Mouse (Mus musculus): ENCODE measurements around the gene Lefty1. TPM values are rescaled to one million over a fixed set of nuclear protein-coding genes. Genes with fewer than 3 reads are reported as not detected.
"Not testable (repeated sequence)": the region's sequence is repeated elsewhere in the genome, so short reads cannot be mapped to it uniquely, and the experiment has no call there.

Lefty1 gene
- polyA plus RNA-seq, 1 experiment from 2014 or later = 1.2 TPM

DNA sequence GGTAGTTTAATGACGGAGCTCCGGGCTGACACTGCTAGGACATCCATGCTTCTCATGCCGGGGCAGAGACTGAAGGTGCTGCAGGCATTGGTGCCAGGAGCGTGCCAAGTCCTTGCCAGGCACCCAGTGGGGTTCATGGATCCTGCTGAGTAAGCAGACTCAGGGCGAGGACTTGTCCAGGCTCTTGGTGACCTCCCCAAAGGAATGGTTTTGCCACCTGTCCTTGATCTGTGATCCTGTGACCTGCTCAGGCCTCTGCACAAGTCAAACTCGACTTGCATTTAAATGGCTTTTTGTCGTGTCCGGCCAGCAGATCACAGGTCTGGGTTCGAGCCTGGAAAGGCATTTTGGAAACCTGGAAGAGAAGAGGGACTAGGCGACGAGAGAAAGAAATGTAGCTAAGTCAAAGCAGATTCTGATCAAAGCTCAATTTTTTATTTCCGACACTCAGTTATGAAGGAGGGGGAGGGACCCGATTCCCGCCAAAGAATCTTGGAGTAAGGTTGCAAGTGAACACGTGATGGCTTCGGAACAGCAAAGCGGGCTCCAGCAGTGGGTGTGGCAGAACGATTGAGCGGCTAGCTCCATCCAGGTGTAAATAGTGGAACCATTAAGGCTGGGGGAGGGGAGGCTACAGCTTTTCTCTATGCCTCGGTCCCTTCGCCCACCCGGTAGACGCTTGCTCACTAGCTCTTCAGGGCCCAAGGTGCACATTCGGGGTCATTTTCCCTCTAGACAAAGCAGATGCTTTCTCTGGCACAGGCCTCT, 44.8 kb downstream of the Lefty1 start:
- no peak for ATAC-seq (replicated peaks; ENCODE audit: insufficient number of reproducible peaks, low FRiP score, low TSS enrichment)
- Histone ChIP-seq H3K36me3 (ENCODE audit: control insufficient read depth, insufficient read depth, low read length) (no peaks in the 10 kb centered on the region), H3K27ac (ENCODE audit: low read depth, low read length) (no peak overlapping the region), H3K4me3 (ENCODE audit: low read depth, low read length) (no peak overlapping the region), H3K9me3 (replicated peaks; ENCODE audit: control insufficient read depth, low read length) (no peaks in the 10 kb centered on the region), H3K9ac (ENCODE audit: low read depth, low read length) (no peak overlapping the region), H3K4me2 (no peak overlapping the region), H3K27me3 (ENCODE audit: control insufficient read depth, insufficient read depth, low read length) (no peaks in the 10 kb centered on the region), H3K4me1 (ENCODE audit: control insufficient read depth, insufficient read depth, low read length) (no peaks in the 10 kb centered on the region)
- 76% methylated on average over 22 of the region's 24 CpGs for WGBS (ENCODE audit: insufficient replicate concordance)

DNA sequence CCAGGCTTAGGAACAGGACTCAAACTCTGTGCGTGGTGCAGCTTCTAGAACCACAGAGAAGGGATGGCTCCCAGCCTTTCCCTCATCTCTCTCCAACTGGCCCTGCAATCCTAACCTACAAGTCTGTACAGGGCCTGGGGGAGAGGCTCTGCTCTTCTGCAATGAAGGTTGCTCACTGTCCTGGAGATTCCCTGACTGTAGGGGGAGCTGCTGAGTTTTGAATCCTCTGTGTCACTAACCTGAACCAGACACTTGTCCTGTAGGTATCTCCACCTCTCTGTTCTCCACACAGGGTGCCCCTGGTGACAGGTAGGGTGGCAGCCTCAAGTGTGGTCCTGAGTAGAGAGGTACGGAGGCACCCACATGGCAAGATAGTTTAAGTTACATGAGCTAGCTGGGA, 45.6 kb downstream of the Lefty1 start:
- no peak overlapping the region for H3K4me2 ChIP-seq
- no peak for ATAC-seq (replicated peaks; ENCODE audit: insufficient number of reproducible peaks, low FRiP score, low TSS enrichment)
- no peak overlapping the region for H3K9ac ChIP-seq (ENCODE audit: low read depth, low read length)
- H3K4me3 ChIP-seq (ENCODE audit: low read depth, low read length) = no peak overlapping the region
- H3K27ac ChIP-seq (ENCODE audit: low read depth, low read length) = no peak overlapping the region
- WGBS (ENCODE audit: insufficient replicate concordance) = 71% methylated on average over 2 of the region's 2 CpGs
- no peaks in the 10 kb centered on the region for H3K36me3 ChIP-seq (ENCODE audit: control insufficient read depth, insufficient read depth, low read length)
- no peaks in the 10 kb centered on the region for H3K27me3 ChIP-seq (ENCODE audit: control insufficient read depth, insufficient read depth, low read length)
- no peaks in the 10 kb centered on the region for H3K4me1 ChIP-seq (ENCODE audit: control insufficient read depth, insufficient read depth, low read length)
- H3K9me3 ChIP-seq (replicated peaks; ENCODE audit: control insufficient read depth, low read length) = no peaks in the 10 kb centered on the region

DNA sequence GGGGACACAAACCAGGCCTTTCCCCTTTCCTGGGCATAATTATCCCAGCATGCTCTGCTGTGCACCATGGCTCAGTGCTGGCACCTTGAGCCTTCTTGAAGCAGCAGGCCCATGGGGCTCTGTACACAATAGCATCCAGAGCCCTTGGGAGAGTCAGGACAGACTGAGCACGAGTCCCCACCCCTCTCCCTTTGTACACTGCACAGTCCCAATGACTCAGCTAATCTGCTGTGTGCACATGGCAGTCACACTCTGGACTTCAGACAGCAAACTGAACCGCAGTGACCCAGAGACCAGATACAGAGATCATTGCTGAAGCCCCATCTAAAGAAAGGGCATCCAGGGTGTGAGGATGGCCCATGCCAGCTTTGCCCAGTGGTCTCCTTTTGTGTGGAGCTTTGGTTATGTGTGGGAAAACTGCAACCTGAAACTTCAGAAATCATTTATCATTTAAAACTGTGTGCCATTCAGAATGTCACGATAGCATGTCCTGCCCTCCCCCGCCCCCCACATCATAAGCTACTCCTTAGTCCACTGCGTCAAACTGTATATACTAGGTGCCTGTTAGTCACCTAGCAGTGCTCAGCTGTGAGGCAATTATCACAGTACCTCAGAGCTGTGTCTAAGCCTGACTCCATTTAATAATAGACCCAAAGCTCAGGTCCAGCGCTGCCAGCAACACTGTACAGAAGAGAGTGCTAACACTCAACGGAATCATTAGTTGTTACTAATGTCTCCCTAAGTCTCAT, 46.6 kb downstream of the Lefty1 start:
- H3K4me1 ChIP-seq (ENCODE audit: control insufficient read depth, insufficient read depth, low read length) = not testable (repeated sequence)

DNA sequence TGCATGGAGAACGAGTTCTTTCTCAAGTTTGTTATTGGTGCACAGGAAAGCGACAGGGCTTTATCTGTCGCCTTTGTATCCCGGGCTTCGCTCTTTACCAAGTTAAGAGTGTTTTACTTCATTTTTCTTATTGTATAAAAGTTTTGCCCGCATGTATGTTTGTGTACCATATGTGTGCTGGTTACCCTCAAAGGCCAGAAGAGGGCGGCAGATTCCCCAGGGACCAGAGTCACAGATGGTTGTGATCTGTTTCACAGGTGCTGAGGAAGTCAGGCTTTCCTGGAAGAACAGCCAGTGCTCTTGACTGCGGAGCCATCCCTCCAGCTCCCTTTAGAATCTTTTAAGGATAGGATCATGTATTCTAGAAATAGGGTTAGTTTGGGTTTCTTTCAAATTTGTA, 51.9 kb downstream of the Lefty1 start:
- Histone ChIP-seq H3K4me1 (ENCODE audit: control insufficient read depth, insufficient read depth, low read length) (0 out of 2 replicates have a peak, but pooled peaks cover 2% of the 10 kb centered on the region), H3K4me3 (ENCODE audit: low read depth, low read length) (no peak overlapping the region), H3K27ac (ENCODE audit: low read depth, low read length) (no peak overlapping the region), H3K4me2 (no peak overlapping the region), H3K9ac (ENCODE audit: low read depth, low read length) (no peak overlapping the region), H3K27me3 (ENCODE audit: control insufficient read depth, insufficient read depth, low read length) (no peaks in the 10 kb centered on the region), H3K36me3 (ENCODE audit: control insufficient read depth, insufficient read depth, low read length) (no peaks in the 10 kb centered on the region), H3K9me3 (replicated peaks; ENCODE audit: control insufficient read depth, low read length) (0 out of 2 replicates have a peak, but pooled peaks cover 2% of the 10 kb centered on the region)
- ATAC-seq (replicated peaks; ENCODE audit: insufficient number of reproducible peaks, low FRiP score, low TSS enrichment) = no peak
- 85% methylated on average over 8 of the region's 8 CpGs for WGBS (ENCODE audit: insufficient replicate concordance)

More for the DNA sequence above, 46.6 kb downstream of the Lefty1 start:
- H3K36me3 ChIP-seq (ENCODE audit: control insufficient read depth, insufficient read depth, low read length); H3K4me2 ChIP-seq; H3K27ac ChIP-seq (ENCODE audit: low read depth, low read length); H3K4me3 ChIP-seq (ENCODE audit: low read depth, low read length); H3K9ac ChIP-seq (ENCODE audit: low read depth, low read length); H3K27me3 ChIP-seq (ENCODE audit: control insufficient read depth, insufficient read depth, low read length); H3K9me3 ChIP-seq (replicated peaks; ENCODE audit: control insufficient read depth, low read length): not testable (repeated sequence)
- 77% methylated on average over 7 of the region's 7 CpGs for WGBS (ENCODE audit: insufficient replicate concordance)
- peak; percentile 67; the same call in 1 of the 2 replicates for ATAC-seq (replicated peaks; ENCODE audit: insufficient number of reproducible peaks, low FRiP score, low TSS enrichment)

DNA sequence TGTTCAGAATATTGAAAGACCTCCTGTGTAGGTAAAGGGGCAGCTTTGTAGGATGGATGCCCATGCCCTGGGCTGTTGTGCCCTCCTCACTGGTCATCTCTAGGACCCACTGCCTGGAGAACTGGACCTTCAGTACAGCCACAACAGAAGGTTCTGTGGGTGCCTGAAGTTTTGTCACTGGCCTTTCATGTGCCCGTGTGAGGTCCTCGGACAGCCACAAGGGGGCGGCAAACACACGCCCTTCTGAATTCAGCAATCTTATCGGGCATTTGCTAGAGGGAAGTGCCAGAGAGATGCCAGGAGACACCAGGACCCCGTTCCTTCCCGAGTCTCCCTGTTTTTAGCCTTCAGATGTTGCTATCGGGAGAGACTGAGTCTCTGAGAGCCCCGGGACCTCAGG, 52.9 kb downstream of the Lefty1 start:
- 2% methylated on average over 9 of the region's 9 CpGs for WGBS (ENCODE audit: insufficient replicate concordance)
- no peaks in the 10 kb centered on the region for H3K36me3 ChIP-seq (ENCODE audit: control insufficient read depth, insufficient read depth, low read length)
- H3K9me3 ChIP-seq (replicated peaks; ENCODE audit: control insufficient read depth, low read length) = 0 out of 2 replicates have a peak, but pooled peaks cover 2% of the 10 kb centered on the region
- no peak overlapping the region for H3K4me3 ChIP-seq (ENCODE audit: low read depth, low read length)
- H3K27ac ChIP-seq (ENCODE audit: low read depth, low read length) = no peak overlapping the region
- ATAC-seq (replicated peaks; ENCODE audit: insufficient number of reproducible peaks, low FRiP score, low TSS enrichment) = no peak
- no peak overlapping the region; the same call in 1 of the 2 replicates for H3K4me2 ChIP-seq
- H3K9ac ChIP-seq (ENCODE audit: low read depth, low read length) = no peak overlapping the region
- no peaks in the 10 kb centered on the region for H3K27me3 ChIP-seq (ENCODE audit: control insufficient read depth, insufficient read depth, low read length)
- 0 out of 2 replicates have a peak, but pooled peaks cover 2% of the 10 kb centered on the region for H3K4me1 ChIP-seq (ENCODE audit: control insufficient read depth, insufficient read depth, low read length)

Other genes starting within 250 kb of the Lefty1 start
- gene Mixl1, start 238.0 kb upstream of the Lefty1 start, polyA plus RNA-seq (2014; fragmentation: Nextera tagmentation; extraction: Ambion mirVana) = 0.34 and 0.42 TPM in 2 replicates
- 23.0 and 23.7 TPM in 2 replicates for gene Acbd3, start 209.0 kb upstream of the Lefty1 start, polyA plus RNA-seq (2014; fragmentation: Nextera tagmentation; extraction: Ambion mirVana)
- gene H3f3a, start 121.1 kb upstream of the Lefty1 start, polyA plus RNA-seq (2014; fragmentation: Nextera tagmentation; extraction: Ambion mirVana) = 1,894 and 1,931 TPM in 2 replicates
- 24.1 and 32.7 TPM in 2 replicates for gene Sde2, start 83.9 kb upstream of the Lefty1 start, polyA plus RNA-seq (2014; fragmentation: Nextera tagmentation; extraction: Ambion mirVana)
- gene Lefty2, start 41.9 kb upstream of the Lefty1 start, polyA plus RNA-seq (2014; fragmentation: Nextera tagmentation; extraction: Ambion mirVana) = not detected in 2 replicates
- 64.3 and 72.5 TPM in 2 replicates for gene Pycr2, start 30.7 kb upstream of the Lefty1 start, polyA plus RNA-seq (2014; fragmentation: Nextera tagmentation; extraction: Ambion mirVana)
- 5.8 and 6.7 TPM in 2 replicates for gene Tmem63a, start 7.3 kb downstream of the Lefty1 start, polyA plus RNA-seq (2014; fragmentation: Nextera tagmentation; extraction: Ambion mirVana)
- 3.0 and 3.8 TPM in 2 replicates for gene Ephx1, start 85.9 kb downstream of the Lefty1 start, polyA plus RNA-seq (2014; fragmentation: Nextera tagmentation; extraction: Ambion mirVana)
- not detected in 2 replicates for gene 9130409I23Rik, start 116.2 kb downstream of the Lefty1 start, polyA plus RNA-seq (2014; fragmentation: Nextera tagmentation; extraction: Ambion mirVana)
- 25.4 and 25.6 TPM in 2 replicates for gene Nvl, start 209.2 kb downstream of the Lefty1 start, polyA plus RNA-seq (2014; fragmentation: Nextera tagmentation; extraction: Ambion mirVana)
- gene Cnih4, start 209.7 kb downstream of the Lefty1 start, polyA plus RNA-seq (2014; fragmentation: Nextera tagmentation; extraction: Ambion mirVana) = 147 and 150 TPM in 2 replicates